Mouse (Mus musculus) testis, adult 2 months (tissue): ENCODE results near the gene Mmrn1. TPM values are rescaled to one million over a fixed set of nuclear protein-coding genes. Genes with fewer than 3 reads are reported as not detected.
"Not testable (repeated sequence)": the region's sequence is repeated elsewhere in the genome, so short reads cannot be mapped to it uniquely, and the experiment has no call there.

Experiments
- H3K27ac ChIP-seq: fragments of 200-500 bp; 2 replicates; pipeline ENCODE4 v1.5.1; 2012; ENCODE audit warnings: low read depth, low read length; ENCODE audit not compliant: control insufficient read depth, insufficient read depth
- H3K27me3 ChIP-seq: fragments of 200-500 bp; 2 replicates; pipeline ENCODE4 v1.6.1; 2012; ENCODE audit warnings: mild to moderate bottlenecking, low read length, moderate library complexity; ENCODE audit not compliant: control insufficient read depth, insufficient read depth
- H3K36me3 ChIP-seq: fragments of 200-500 bp; 2 replicates; pipeline ENCODE4 v1.6.1; 2012; ENCODE audit warnings: mild to moderate bottlenecking, low read length; ENCODE audit not compliant: control insufficient read depth, insufficient read depth
- H3K4me1 ChIP-seq: fragments of 200-500 bp; 2 replicates; pipeline ENCODE4 v1.6.1; 2012; ENCODE audit warnings: low read length; ENCODE audit not compliant: control insufficient read depth, insufficient read depth
- H3K4me3 ChIP-seq: fragments of 200-500 bp; 2 replicates; pipeline ENCODE4 v1.5.1; 2012; ENCODE audit warnings: low read depth, mild to moderate bottlenecking, low read length, moderate library complexity, mixed read lengths; ENCODE audit not compliant: control insufficient read depth
- CTCF ChIP-seq: fragments of 200-500 bp; IDR thresholded peaks from 2 replicates; pipeline ENCODE4 v1.5.1; 2012; ENCODE audit warnings: low read depth, mild to moderate bottlenecking, inconsistent platforms, low read length, moderate library complexity; ENCODE audit not compliant: control insufficient read depth, insufficient read depth, insufficient replicate concordance
- POLR2A ChIP-seq: fragments of 200-500 bp; IDR thresholded peaks from 2 replicates; pipeline ENCODE4 v1.6.1; 2012; ENCODE audit warnings: low read depth, mild to moderate bottlenecking, inconsistent platforms, low read length, moderate library complexity; ENCODE audit not compliant: control insufficient read depth
- polyA plus RNA-seq: library from polyadenylated mRNA; depleted of rRNA; stranded (reverse); fragments of >200 nt; gene quantifications from 2 replicates; pipeline ENCODE4 v1.2.3, GENCODE M21; 2012; rRNA removed

Mmrn1 gene
- 0.14 and 0.23 TPM in 2 replicates for polyA plus RNA-seq

DNA sequence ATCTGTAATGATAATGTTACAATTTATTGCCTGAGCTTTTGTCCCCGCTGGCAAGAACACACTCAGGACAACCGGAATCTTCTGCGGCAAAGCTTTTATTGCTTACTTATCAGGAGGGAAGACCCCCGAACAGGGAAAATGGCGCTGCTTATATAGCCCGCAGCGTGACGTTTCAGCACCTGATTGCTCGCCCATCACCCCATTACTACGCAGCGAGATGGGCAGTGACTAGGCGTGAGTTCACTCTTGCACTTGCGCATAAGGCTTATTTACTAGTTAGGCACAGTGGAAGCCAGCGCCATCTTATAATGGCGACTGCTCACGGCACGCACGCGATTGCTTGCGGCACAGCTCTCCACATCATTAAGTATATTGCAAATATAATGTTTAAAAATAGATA, at the start of gene Mmrn1:
Gene Mmrn1 (plus strand): TSS at position 301 of the 400 bp plus-strand sequence.
- H3K27me3 ChIP-seq, H3K4me1 ChIP-seq, H3K36me3 ChIP-seq, H3K4me3 ChIP-seq, H3K27ac ChIP-seq: not testable (repeated sequence)

DNA sequence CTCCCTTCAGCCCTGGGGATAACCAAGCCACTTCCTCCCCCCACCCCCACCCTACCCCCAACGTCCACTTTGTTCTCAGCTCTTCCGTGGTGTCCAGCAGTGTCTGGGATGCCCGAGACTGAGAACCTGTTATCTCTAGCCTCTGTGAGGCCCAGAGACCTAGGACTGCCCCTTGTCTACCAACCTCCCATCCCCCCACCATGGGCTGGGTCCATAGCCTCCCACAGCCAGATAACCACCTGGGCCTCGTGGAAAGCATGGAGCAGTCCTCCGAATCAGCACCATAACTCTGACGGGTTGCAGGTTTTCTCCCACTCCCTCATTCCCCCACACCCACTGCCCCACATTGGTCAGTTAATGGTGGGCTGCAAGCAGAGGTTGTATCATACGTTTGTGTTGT, 44.4 kb upstream of the Mmrn1 start:
- Histone ChIP-seq H3K4me1 (no peaks in the 10 kb centered on the region), H3K36me3 (no peaks in the 10 kb centered on the region), H3K27me3 (no peaks in the 10 kb centered on the region), H3K4me3 (no peak overlapping the region), H3K27ac (no peak overlapping the region)
- no peak for TF ChIP-seq CTCF
- no peak for TF ChIP-seq POLR2A

DNA sequence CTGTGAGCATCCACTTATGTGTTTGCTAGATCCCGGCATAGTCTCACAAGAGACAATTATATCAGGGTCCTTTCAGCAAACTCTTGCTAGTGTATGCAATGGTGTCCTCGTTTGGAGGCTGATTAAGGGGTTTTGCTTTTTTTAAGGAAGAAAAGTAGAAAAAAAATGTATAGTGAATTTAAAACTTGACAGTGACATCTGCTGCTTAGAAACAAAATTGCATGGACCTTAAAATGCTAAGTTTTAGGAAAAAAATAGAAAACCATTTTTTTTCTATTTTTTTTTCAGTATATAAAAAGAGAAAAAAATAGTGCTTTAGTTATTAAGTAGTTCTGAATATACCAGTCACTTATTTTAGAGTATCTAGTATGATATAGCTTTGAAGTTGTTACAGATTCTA, 43.2 kb upstream of the Mmrn1 start:
- H3K4me1 ChIP-seq = no peaks in the 10 kb centered on the region
- no peak overlapping the region for H3K4me3 ChIP-seq
- no peak for TF ChIP-seq POLR2A
- no peak for TF ChIP-seq CTCF
- no peaks in the 10 kb centered on the region for H3K27me3 ChIP-seq
- no peak overlapping the region for H3K27ac ChIP-seq
- H3K36me3 ChIP-seq = no peaks in the 10 kb centered on the region

DNA sequence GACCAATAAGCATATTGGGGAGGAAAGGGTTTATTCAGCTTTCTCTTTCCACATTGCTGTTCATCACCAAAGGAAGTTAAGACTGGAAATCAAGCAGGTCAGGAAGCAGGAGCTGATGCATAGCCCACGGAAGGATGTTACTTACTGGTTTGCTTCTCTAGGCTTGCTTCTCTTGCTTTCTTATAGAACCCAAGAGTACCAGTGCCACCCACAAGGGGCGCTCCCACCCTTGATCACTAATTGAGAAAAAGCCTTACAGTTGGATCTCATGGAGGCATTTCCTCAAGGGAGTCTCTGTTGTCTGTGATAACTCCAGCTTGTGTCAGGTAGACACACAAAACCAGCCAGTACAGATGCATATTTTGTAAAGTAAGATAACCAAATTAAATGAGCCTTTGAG, 17.5 kb upstream of the Mmrn1 start:
- Histone ChIP-seq H3K27me3 (no peaks in the 10 kb centered on the region), H3K27ac (no peak overlapping the region), H3K36me3 (no peaks in the 10 kb centered on the region), H3K4me1 (no peaks in the 10 kb centered on the region), H3K4me3 (no peak overlapping the region)
- no peak for TF ChIP-seq CTCF
- no peak for TF ChIP-seq POLR2A

GRCm38 (mm10) chr6:60931364-60931763, 6.6 kb downstream of the Mmrn1 start:
- Histone ChIP-seq H3K4me3 (no peak overlapping the region), H3K4me1 (no peaks in the 10 kb centered on the region), H3K36me3 (no peaks in the 10 kb centered on the region), H3K27ac (no peak overlapping the region), H3K27me3 (no peaks in the 10 kb centered on the region)
- TF ChIP-seq POLR2A (no peak), CTCF (no peak)

GRCm38 (mm10) chr6:60934835-60935234, 10.1 kb downstream of the Mmrn1 start:
- Histone ChIP-seq H3K4me3 (no peak overlapping the region), H3K27ac (no peak overlapping the region), H3K27me3 (no peaks in the 10 kb centered on the region), H3K36me3 (no peaks in the 10 kb centered on the region), H3K4me1 (no peaks in the 10 kb centered on the region)
- TF ChIP-seq CTCF (no peak), POLR2A (no peak)

- H3K27me3 ChIP-seq = no peaks in the 10 kb centered on the region
- no peaks in the 10 kb centered on the region for H3K36me3 ChIP-seq
- H3K4me1 ChIP-seq = no peaks in the 10 kb centered on the region
- H3K4me3 ChIP-seq = no peak overlapping the region
- no peak overlapping the region for H3K27ac ChIP-seq
- TF ChIP-seq CTCF (no peak), POLR2A (no peak)
Observed at GRCm38 (mm10) chr6:60935448-60936130, 10.8 kb downstream of the Mmrn1 start.

GRCm38 (mm10) chr6:60944178-60944577, 19.4 kb downstream of the Mmrn1 start:
- Histone ChIP-seq H3K36me3 (no peaks in the 10 kb centered on the region), H3K27me3 (no peaks in the 10 kb centered on the region), H3K4me3 (no peak overlapping the region), H3K4me1 (no peaks in the 10 kb centered on the region), H3K27ac (no peak overlapping the region)
- TF ChIP-seq POLR2A = no peak
- no peak for TF ChIP-seq CTCF
